Mouse (Mus musculus): ENCODE data around the gene Dst.

The Dst gene

DNA sequence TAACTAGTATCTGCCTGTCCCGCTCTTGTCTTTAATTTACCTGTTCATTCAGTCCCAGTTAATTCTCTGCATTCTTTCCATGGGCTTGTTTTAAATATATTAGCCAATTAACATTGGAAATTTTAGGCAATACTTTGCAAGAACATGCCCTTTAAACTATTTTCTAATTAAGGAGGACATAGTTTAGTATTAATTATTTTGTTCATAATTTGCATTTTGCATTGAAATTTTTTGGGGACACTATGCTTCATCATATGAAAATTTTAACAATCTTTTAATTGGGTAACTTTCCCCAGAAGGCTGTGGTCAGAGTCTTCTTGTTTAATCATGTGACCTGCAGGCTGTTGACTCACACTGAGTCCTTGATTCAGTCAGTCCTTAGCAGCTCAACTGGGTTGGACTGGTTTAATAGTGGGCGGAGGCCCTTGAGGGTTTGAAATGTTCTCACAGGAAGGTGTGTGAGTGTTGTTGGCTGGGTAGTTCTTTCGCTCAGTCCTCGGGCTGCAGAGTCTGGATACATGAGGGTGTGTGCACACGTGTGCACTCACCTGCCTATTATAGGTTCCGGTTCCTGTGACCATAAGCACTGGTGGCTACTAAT, 231.9 kb downstream of the Dst start:
- peak in 1 of 2 experiments; percentile 36 for DNase-seq

DNA sequence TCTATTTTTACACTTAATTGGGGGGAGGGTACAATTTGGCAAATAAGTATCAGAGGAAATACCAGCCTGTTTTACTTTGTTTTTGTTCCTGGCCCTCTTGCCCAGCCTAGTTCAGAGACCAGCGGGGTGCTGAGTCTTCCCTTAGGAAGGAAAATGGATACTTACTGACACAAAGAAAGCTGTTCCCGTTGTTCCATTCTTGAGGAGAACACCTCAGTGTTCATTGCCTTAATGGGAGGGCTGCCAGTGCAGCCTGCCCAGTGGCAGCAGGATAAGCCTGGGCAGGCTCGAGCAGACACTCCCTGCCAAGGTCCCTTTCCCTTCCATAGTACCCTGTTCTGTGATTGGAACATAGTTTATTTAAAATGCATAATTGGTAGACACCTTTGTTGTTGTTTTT, 232.7 kb downstream of the Dst start:
- DNase-seq = no peak

DNA sequence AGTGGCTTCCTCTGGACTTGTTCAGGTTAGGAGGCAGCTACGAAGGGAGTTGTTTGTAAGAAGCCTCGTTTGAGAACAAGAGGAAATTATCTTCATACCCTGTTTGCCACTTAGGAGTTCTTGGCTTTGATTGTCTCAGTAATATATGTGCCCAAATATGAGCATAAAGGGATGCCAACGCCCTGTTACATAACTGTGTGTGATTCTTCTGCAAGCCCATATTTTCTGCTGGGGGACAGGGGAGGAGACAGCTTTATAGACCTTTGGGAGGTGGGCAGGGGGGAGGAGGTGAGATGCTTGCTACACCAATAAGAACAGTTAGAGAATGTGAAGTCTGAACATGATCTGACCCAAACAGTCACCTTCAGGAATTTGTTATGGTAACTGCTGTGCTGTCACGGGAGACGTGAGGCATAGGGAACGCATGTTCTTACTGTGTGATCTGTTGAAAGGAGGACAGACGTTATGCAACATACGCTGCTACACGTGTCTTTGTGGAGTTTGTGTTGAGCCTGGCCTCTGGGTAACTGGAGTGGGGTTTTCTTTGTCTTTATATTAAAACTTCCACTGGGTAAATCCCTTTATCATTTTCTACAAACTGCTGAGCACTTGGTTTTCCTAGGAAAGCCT, 235.0 kb downstream of the Dst start:
- DNase-seq = no peak

DNA sequence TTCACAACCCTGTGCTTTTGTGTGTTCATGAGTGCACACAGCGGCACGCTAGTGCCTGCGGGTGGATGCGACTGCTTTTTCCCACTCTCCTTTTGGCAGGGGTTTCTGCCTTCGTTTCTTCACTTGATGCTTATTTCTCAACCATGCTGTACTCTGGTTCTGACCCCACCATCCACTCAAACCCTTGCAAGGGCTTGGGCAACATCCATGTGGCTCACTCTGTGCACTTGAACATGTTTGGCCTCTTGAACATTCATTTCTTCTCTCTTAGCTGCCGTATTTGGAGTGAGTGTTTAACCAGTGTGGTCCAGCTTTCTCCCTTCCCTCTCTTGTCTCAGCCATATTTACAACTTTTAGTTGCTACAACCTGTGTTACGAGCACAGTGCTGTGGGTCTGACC, 236.8 kb downstream of the Dst start:
- no peak for DNase-seq

DNA sequence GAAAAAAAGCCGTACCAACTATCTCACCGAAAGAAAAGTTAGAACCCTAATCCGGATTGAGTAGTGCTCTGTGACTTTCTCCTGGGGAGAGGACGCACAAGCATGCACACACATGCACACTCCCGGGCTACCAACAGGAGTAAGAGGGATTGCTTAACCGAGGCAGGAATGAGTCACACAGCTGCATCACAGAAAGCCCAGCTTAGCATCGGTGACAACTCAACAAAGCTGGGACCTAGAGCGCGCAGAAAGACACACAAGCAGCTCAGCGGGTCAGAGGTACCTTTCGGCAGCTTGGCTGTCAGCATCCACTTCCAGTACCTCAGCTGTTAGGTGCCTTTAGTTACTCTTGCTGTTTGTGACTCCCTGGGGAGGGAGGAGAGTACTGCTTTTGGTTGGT, 240.0 kb downstream of the Dst start:
- no peak for DNase-seq

DNA sequence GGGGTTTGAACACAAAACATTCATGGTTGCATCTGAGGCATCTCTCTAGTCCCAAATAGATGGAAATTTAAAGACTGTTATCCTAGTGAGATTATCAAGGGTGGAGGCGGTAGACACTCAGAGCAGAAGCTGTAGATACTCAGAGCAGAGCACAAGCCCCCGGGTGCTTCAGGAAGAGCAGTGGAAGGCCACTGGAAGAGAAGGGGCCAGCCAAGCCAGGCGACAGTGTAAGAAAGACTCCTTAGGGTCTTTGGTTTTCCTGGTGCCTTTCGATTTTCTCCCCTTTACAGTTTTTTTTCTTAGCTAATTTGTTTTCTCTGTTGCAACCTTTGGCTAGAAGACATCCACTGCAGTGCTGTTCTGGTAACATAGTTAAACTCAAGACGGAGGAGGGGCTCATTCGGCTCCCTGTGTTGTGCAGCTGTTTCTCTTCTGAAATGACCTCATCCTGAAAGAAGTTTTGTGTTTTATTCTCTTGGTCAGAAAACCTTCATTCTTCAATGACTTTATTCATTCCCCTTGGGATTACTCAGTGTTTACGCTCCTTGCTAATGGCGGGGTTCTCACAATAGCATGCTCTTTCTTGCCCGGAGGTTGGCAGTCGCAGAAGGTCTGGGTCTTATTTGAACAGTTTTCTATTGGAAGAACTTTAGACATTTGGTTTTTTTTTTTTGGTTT, 242.5 kb downstream of the Dst start:
- no peak for DNase-seq

DNA sequence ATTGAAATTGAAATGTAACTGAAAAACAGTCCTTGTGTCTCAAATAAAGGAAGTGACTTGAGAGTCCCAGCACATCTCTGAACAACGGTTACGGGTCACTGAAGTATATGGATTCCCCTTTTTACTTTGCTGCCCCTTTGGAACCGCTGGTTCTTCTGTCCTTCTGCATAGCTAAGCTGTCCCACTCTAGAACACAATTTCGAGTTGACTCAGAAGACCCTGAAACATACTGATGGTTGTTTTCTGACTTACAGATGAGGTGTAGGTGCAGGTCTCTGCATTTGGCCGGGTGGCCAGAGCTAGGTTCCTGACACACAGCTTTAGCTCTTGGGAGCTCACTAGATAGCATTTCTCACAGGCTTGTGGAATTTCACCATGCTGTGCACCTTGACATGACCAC, 244.7 kb downstream of the Dst start:
- DNase-seq = no peak

DNA sequence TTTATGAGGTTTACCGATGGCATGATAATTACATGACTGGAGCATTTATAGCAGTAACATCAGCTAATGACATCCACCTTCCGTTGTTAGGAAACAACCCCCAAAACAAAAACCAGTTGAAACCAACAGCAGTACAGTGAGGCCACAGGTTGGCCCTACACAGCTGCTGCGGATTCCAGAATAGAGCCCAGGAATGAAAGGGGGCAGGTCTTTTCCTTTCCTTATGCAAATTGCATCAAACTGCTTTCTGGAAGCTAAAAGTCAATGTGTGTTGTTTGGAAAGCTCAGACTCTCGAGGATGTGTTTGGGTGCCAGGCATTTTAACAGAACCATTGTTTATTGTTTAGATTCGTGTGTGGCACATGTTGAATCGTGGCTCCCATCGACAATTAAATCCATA, 248.0 kb downstream of the Dst start:
- DNase-seq = no peak

DNA sequence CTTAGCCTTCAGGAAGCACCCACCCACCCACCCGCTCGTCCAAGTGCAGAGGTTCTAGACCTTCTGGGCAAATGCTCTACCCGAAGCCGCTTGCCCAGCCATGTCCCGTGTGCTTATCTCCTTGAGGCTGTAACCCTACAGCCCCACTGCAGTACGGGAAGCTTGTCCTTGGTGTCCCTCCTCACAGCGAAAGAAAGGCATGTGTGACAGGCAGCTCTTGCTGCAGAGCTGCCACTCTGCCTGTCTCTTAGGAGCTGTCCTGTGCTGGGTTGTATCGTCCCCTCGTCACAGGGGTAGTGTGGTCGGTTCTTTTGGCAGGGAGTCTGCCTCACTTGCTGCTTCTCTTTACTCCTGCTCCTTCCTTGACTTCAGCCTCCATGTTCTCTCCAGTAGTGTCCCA, 249.7 kb downstream of the Dst start:
- no peak for DNase-seq

DNA sequence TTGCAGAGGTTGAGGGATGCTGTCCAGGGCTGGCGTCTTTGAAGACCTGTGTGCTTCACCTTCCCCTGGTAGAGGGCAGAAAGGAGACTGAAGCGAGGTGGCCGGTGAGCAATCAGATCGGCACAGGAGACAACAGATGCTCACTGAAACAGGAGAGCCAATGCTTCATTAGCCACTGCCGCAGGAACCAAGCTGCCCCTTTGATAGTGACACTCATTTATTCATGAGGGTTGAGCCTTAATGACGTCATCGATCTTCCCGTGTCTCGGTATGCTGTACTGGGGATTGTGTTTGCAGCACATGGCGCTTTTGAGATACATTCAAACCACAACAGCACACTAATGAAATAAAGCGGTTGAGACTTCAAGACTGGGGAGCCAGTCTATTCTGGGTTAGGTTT, 250.8 kb downstream of the Dst start:
- DNase-seq = no peak

DNA sequence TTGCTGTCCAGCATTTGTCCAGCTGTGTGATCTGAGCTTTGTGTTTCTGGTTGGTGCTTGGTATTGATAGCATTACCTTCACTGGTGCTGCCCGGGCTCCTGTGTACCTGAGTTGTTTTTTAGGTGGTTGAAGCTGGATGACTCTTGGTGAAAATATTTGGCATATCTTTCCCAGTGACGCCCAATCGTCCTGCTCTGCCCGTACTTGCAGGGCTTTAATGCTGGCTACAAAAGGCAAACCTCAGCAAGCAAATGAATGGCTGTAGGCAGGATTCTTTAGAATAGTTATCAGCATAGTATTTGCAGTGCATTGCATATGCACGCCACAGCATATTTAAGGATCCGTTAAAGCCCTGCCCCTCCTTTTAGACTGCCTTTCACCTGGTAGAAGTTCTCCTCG, 251.9 kb downstream of the Dst start:
- DNase-seq = no peak

DNA sequence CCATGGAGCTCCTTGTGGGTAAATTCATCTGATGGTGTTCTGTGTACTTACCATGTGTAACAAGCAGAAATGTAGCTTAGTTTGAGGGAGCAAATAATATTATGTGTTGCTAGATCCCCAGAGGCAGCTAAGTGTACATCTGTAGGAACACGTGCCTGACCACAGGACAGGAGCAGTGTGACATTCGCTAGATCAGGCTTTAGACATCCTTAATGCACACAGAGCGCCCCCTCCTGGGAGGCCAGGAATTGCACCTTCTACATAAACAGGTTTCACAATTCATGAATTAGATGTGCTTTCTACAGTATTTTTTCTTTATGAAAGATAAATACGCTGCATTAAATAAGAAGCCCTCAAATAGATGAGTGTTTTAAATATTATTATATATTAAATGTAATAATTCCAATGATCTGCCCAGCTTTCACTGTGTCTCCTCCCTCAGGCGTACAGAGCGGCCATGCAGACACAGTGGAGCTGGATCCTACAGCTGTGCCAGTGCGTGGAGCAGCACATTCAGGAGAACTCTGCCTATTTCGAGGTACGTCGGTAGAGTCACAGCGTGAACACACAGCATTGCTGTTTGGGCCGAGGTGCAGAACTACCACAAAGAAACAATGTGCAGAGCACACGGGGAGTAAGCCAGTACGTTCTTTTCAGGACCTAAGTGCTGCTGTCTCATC, 256.7 kb downstream of the Dst start:
- peak; percentile 92 to 93 for DNase-seq

DNA sequence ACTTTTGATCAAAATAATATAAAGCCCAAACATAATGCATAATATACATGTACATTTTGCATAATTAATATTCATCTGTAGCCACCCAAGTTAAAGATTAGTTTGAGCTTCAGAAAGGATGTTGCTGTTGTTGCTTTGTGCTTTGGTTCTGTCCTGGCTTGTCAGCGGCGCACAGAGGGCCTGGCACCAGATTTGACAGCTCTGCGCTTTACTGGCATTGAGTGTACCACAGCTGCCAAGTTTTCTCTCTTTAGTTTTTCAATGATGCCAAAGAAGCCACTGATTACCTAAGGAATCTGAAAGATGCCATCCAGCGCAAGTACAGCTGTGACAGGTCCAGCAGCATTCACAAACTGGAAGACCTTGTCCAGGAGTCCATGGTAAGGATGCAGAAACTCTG, 257.9 kb downstream of the Dst start:
- DNase-seq = no peak

DNA sequence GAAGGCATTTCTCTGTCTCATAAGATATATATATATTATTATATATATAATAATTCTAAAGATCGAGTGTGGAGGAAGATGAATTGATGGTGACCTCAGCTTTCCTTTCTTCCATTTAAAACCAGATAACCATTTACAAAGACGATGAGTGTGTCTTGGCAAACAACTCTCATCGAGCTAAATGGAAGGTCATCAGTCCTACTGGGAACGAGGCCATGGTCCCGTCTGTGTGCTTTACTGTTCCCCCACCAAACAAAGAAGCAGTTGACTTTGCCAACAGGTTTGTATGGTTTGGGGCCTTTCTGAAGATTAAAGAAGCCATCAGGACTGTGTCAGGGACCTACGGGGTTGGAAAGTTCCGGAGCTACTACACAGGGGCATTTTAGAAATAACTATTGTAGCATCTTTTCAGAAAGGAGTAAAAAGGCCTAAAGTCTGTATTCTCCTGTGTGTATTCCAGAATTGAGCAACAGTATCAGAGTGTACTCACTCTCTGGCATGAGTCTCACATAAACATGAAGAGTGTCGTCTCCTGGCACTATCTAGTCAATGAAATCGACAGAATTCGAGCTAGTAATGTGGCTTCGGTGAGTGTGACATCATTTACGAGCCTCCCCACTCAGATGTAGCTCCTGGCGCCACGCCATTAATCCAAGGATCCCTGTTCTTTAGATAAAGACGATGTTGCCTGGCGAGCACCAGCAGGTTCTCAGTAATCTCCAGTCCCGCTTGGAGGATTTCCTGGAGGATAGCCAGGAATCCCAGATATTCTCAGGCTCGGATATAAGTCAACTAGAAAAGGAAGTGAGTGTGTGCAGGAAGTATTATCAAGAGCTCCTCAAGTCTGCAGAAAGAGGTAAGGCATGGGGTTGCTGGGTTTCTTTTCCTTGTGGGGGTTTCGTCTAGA, 259.4 kb downstream of the Dst start:
- peak; percentile 27 to 47 for DNase-seq

DNA sequence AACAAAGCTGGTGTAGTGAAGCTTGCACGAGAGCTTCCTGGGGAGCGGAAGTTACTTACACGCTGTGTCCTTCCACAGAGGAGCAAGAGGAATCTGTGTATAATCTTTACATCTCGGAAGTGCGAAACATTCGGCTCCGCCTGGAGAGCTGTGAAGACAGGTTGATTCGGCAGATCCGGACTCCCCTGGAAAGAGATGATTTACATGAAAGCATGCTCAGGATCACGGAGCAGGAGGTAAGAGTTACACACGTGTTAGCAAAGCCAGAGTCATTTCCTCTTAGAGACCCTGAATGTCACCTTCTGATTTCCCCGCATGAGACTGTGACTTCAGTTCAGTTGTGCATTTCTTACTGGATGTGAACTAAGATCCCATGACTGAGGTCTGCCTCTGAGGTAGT, 261.1 kb downstream of the Dst start:
- no peak for DNase-seq

DNA sequence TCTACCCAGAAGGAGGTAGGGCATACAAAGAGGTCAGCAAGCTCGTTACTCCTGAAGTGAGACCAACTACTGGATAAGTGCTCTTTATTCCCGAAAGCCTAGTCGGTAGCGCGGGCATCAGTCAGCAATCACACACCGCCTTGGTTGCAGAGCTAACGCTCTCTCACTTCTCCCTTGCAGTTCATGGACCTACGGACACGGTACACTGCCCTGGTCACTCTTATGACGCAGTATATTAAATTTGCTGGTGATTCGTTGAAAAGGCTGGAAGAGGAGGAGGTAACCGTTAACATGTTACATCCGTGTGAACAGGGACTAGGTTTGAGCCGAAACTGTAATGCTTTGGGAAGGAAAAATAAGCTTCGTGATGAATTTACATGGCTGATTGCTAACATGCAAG, 266.5 kb downstream of the Dst start:
- no peak for DNase-seq

DNA sequence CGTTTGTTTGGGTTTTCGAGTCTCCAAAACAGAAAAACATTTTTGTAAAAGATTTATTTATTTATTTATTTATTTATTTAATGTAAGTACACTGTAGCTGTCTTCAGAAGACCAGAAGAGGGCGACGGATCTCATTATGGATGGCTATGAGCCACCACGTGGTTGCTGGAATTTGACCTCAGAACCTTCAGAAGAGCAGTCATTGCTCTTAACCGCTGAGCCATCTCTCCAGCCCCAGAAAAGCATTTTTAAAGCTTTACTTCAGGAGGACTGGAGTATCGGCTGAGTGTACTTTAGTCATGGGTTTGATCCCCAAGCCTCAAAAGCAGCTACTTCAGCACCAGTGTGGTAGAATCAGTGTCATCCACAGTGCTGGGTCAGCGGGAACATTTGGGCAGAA, 266.9 kb downstream of the Dst start:
- peak in 1 of 2 experiments; percentile 40 for DNase-seq

DNA sequence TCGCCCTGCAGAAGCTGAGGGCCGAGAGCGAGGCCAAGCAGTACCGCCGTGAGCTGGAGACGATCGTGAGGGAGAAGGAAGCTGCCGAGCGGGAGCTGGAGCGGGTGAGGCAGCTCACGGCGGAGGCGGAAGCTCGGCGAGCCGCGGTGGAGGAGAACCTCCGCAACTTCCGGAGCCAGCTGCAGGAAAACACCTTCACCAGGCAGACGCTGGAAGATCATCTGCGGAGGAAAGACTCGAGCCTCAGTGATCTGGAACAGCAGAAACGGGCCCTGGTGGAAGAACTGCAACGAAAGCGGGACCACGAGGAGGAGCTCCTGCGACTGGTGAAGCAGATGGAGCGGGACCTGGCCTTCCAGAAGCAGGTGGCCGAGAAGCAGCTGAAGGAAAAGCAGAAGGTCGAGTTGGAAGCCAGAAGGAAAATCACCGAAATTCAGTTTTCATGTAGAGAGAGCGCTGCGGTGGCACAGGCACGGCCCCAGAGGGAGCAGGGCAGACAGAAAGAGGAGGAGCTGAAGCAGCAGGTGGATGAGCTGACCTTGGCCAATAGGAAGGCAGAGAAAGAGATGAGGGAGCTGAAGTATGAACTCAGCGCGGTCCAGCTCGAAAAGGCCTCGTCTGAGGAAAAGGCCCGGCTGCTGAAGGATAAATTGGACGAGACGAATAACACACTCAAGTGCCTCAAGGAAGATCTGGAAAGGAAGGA, 270.1 kb downstream of the Dst start:
- no peak for DNase-seq

DNA sequence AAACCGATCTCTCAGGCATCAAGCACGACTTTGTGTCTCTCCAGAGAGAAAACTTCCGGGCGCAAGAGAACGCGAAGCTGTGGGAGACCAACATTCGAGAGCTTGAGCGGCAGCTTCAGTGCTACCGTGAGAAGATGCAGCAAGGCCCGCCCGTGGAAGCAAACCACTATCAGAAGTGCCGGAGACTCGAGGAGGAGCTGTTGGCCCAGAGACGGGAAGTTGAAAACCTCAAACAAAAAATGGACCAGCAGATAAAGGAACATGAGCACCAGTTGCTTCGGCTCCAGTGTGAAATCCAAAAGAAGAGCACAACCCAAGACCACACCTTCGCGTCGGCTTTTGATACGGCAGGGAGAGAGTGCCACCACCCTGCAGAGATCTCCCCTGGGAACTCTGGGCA, 271.7 kb downstream of the Dst start:
- DNase-seq = no peak

DNA sequence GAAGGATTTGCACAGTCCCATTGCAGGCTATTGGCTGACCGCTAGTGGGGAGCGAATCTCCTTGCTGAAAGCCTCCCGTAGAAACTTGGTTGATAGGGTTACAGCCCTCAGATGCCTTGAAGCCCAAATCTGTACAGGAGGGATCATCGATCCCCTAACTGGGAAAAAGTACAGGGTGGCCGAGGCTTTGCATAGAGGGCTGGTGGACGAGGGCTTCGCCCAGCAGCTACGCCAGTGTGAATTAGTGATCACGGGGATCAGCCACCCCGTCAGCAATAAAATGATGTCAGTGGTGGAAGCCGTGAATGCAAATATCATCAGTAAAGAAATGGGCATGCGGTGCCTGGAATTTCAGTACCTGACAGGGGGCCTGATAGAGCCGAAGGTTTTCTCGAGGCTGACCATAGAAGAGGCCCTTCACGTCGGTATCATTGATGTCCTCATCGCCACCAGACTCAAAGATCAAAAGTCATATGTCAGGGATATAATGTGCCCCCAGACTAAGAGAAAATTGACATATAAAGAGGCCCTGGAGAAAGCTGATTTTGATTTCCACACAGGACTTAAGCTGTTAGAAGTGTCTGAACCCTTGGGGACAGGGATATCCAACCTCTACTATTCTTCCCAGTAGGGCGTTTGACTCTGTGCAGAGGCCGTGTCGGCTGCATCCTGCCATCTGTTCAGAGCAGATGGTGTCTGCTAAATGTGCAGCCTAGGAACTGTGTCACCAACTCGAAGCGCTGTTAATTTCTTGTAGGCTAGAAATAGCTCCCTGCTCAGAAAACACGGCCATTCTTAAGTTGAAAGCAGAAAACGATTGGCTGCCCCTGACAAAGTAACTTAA, 274.6 kb downstream of the Dst start:
- DNase-seq = no peak

DNA sequence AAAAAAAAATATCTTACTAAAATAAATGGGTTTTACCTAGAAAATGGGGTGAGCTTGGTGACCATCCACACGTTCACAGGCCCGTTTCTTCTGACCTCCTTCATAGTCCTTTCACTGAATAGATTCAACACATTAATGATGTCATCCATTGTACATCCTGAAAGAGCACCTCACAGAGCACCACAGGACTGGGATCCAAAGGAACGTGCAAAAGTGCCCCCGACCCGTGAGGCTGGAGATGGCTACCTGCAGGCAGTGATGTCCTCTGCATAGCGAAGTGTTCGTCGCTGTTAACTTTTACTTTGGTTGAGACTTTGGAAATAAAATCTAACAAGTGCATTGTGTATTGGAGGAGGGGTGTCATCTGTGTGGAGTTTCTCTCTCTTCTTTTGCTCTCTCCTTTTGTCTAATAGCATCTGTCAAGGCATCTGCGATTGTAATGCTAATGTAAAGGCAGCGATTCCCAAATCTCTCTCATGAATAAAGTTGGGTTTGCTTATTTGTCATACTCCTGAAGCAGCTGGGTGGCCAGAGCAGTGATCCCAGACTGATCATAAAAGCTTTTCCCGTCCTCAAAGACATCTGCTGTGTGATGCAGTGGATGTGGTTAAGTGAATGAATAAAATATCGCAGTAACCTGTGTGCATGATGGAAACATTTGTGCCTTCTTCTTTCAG, 275.4 kb downstream of the Dst start:
- no peak for DNase-seq
